Mouse (Mus musculus) left cerebral cortex, postnatal 14 days (tissue): ENCODE results near the gene Fam169b. TPM values are rescaled to one million over a fixed set of nuclear protein-coding genes. Genes with fewer than 3 reads are reported as not detected.
"Not testable (repeated sequence)": the region's sequence is repeated elsewhere in the genome, so short reads cannot be mapped to it uniquely, and the experiment has no call there.

Experiments used
- DNase-seq, 2 experiments: peaks; one replicate each; pipeline ENCODE4 v3.0.0; 2021 to 2022; ENCODE audit warnings: low spot score in 2 of 2, mixed read lengths in 1 of 2
- intact Hi-C: fragments of 180-260 bp; cut with DNase I; formaldehyde crosslinking; loops from one replicate; pipeline ENCODE4 v1.15.1; 2025
- total RNA-seq, 2 experiments: library from RNA; stranded (reverse); gene quantifications; 2 replicates each; pipeline ENCODE4 v1.2.3; 2021

Fam169b gene
- total RNA-seq, 2 experiments from 2014 or later = 0.42 to 1.1 TPM

DNA sequence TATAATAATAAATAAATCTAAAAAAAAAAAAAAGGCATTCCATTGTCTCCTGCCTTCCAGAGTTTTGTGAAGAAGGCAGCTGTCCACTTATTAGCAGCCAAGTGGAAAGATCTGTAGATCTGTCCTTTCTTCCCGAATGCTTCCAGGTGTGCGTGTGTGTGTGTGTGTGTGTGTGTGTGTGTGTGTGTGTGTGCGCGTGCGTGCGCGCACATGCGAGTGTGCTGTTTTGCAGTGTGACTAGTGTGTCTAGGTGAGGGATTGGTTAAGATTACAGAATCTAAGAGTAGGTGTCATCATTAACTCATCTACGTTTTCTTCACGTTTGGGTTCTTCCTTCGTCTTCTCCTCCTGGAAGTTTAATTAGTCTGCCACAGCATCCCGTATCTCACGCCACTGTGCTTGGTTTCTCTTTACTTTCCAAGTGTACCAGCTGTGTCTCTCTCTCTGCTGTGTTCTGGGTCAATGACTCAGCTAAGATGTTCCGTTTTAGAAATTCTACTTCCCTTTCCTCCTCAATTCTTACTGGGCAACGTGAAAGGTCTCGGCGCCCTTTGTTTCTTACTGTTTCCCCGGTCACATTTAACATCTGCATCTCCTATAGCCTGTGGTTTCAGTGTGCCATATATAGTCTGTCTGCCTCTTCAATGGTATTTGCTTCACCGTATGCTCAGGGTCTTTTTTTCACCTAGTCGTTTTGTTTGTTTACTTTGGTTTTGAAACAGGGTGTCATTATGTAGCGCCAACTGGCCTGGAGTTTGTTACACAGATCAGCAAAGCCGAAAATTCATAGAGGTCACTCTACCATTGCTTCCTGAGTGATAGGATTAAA, 8.9 kb downstream of the Fam169b start:
- no peak for DNase-seq
- intact Hi-C loops = no loop called here

DNA sequence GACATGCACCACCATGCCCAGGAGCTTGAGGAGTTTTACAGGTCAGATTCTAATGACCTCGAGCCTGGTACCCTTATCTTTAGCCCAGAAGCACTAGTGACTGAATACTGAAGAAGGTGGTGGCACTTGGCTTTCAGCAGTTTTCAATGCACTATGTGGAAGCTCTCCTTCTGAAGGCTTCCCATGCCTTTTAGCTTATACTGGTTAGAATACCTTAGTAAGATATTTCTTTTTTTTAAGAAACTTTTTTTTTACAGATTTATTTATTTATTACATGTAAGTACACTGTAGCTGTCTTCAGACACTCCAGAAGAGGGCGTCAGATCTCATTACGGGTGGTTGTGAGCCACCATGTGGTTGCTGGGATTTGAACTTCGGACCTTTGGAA, 9.5 kb downstream of the Fam169b start:
- intact Hi-C loops, DNase-seq: not testable (repeated sequence)

DNA sequence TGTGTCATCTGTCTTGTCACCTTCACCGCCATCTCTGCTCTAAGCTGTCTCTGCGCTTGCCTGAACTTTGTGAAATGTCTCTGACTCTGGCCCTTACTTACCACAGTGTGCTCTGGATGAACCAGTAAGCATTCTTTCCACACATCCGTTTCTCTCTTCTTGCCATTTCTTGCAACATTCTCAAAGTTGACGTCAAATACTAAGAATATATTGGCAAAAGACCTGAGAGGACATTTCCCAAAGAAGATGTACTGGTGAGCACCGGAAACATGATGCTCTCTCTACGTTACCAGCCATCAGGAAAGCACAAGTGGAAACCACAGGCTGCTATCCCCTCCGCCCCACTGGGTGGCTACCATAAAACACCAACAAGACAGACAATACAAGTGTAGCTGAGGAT, 10.1 kb downstream of the Fam169b start:
- intact Hi-C loops = no loop called here
- DNase-seq = no peak

DNA sequence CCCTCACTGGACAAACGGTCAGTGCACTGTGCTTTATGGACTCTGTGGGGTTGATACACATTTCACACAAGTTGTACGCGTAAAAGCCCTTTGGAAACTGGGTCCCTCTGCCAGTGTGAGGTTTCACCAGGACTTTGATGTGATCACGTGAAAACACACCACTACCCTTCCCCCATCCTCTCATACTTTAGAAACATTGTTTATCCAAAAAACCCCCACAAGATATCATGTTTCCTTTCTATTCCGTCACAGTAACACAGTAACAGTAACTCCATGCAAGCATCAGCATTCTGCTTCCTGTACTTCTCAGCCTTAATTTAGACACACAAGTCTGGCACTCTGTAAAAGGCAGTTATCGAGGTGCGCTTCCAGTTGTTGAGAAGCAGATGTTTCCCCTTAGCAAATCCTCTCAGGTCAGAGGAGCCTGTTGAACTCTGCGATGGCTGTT, 12.2 kb downstream of the Fam169b start:
- DNase-seq = no peak
- intact Hi-C loops = no loop called here

DNA sequence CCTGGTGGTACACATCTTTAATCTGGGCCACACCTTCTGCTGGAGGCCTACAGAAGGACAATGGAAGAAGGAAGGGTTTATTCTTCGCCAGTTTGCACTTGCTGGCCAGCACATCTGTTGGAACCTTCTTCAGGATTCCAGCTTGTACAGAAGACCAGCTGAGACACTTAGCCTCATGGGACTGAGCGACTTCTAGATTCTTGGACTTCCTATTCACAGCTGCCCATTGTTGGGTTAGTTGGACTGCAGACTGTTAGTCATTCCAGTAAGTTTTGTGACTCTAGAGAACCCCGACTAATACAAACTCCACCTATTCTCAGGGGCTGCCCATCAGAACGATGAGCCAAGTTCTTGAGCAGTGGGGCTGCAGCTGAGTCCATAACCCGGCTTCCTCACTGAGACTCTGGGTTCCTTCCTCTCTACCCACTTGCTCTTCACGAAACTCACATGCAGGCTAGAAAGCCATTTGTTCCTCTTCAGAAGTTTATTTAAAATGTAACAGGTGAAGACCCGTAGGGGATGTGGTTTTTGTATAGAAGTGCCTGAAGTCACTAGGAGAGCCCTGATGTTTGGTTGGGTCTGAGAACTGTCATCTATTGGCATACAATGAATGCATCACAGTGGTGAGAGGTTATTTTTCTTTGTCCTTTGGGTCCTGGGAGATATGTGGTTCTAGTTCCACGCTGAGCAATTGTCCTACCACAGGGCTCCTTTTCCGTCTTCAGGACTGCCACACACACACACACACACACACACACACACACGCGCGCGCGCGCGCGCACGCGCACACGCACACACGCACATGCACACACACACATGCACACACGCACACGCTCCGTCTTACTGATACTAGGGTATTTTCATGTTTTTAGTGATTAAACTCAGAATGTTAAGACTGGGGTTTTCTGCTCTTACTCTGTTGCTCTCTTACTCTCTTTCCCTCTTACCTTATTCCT, 13.2 kb downstream of the Fam169b start:
- intact Hi-C loops = no loop called here

DNA sequence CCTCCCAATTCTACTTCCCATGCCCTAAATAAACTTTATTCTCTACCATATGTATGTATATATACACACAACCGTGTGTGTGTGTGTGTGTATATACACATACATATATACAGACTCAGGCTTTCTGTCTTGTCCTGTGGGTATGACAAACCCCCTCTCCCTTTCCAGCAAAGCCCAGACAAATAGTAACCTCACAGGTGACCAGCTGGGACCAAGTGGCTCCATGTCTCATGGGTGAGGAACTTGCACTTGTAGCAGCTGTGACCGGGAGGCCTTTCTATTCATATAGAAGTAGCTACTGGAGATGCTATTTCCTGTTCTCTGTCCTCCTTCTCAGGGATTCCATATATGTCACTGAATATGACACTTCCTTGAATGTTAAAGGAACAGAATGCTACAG, 13.9 kb downstream of the Fam169b start:
- DNase-seq = no peak
- intact Hi-C loops = no loop called here

More for the DNA sequence above, 13.2 kb downstream of the Fam169b start:
- DNase-seq = no peak

DNA sequence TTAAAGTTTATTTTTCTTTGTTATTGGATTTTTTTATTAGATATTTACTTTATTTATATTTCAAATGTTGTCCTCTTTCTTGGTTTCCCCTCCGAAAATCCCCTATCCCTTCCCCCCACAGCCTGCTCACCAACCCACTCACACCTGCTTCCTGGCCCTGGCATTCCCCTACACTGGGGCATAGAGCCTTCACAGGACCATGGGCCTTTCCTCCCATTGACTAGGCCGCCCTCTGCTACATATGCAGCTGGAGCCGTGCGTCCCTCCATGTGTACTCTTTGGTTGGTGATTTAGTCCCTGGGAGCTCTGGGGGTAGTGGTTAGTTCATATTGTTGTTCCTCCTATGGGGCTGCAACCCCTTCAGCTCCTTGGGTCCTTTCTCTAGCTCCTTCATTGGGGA, 14.4 kb downstream of the Fam169b start:
- intact Hi-C loops, DNase-seq: not testable (repeated sequence)

DNA sequence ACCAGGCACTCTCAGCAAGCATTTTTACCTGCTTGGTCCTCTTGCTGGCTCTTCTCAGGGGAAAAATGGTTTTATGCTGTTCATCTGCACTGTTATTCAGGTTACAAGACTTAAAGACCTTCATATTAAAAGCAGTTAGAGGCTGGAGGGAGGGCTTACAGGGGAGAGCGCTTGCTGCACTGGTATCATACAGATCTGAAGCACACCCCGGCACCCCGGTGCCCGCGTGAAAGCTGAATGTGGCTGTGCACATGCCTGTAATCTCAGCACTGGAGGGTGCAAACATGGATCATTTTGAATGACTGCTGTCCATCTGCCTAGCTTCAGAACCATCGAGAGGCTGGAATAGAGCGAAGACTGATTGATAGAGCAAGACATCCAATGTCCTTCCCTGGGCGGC, 15.4 kb downstream of the Fam169b start:
- intact Hi-C loops = no loop called here
- DNase-seq = no peak

DNA sequence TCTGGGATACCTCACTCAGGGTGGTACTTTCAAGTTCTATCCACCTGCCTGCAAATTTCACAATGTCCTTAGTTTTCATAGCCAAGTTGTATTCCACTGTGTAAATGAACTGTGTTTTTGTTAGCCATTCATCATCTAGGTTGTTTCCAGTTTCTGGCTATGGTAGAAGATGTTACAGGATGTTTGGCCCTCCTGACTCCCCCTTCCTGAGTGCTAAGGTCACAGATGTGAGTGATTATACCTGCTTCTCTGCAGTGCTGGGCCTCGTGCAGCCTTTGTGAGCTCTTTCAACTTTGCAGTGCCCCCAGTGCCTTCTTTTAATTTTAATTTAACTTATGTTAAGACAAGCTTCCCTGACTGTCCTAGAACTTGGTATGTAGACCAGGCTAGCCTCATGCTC, 18.0 kb downstream of the Fam169b start:
- DNase-seq = no peak
- intact Hi-C loops = no loop called here

DNA sequence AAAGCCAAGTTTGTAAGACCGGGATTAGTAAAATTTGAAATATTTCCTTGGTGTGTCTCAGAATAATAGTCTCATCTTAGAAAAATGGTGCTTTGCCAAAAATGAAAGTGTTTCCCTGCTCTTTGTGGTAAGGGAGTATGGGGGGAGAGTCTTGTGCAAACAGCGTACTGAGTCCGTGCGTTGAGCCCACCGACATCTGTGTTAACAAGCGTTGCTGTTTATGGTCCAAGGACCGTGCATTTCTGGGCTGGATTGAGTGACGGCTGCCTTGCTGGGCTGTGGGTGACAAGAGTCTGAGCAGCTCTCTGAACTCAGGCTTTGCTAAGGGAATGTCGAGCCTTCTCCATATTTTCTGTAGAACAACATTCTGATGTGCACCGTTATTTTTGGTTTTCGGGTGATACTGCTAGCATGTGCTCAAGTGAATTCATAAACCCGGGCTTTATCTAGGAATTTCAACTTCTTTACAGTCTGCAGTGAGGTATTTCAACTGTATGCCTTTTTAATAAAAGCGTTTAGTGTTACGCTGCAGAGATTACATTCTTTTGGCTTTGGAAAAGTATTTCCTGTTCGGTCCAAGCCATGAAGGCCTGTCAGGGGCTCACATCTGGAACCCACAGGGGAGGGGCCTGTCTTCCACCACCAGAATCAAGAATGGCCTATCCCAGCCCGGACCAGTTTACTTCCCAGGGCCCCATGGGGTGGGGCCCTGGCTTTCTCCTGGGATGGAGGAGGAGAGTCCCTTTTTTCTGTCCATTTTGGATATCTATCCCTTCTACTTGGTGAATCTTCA, 20.6 kb downstream of the Fam169b start:
- DNase-seq = no peak
- intact Hi-C loops = no loop called here

DNA sequence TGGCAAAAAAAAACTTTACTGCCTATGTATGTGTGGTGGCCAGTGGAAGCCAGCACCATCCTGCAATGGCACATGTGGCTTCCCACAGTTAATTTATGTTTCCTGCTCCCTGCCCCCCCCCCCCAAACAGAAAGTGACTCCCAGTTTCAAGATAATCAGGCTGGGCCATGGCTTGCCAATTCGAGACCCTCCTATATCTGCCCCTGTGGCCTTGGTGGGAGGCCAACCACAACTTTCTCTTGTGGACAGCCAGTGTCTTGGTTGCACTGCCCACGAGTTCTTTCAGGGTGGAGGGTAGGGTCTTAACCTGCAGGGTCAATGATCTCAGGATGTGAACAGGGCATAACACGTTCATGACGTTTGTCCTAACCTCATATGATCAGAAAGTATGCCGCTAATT, 22.8 kb downstream of the Fam169b start:
- intact Hi-C loops = no loop called here
- DNase-seq = no peak

DNA sequence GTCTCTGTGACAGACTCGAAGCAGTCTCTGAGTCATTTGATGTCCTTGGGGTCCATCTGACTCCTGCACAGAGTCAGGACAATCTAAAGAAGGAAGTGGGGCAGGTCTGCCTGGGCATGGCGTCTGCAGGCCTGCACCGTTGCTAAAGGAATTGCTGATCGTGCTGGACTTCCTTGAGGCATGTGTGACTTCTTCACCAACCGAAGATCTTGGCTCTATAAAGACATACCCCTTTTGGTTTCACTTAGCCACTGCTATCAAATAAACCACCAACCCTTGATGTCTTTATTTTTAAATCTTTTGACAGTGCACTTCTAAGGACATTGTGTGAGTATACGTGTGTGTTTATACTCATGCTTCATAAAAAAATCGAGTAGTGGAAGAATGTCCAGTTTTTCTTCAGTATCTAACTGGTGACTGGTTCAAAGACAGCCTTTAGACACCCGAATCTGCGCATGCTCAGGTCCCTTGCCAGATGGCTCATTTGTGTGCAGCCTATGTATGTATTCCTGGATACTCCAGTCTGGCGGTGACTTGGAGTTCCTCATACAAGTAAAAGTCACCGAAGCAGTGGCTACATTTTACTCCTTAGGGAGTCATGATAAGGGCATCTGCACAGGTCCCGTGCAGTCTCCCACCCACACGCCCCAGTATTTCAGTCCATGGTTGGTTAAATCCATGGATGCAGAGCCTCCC, 24.9 kb downstream of the Fam169b start:
- peak; percentile 35 to 55 for DNase-seq
- intact Hi-C loops = no loop called here

DNA sequence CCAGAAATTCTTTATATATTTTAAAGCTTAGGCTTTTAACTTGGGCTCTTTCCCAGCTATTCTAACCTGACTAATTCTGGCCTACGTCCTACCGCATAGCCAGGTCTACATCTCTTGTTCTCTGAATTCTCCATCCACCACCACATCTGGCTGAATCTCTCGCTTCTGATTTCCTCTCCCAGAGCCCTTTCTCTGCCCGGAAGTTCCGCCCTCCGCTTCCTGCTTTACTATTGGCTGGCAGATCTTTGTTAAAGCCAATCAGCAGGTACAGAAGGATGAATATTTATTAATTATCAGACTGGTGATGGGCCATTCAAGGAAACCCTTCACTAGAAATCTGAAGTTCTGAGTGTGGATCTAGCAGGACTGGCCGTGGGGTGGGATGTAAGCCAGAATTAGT, 27.5 kb downstream of the Fam169b start:
- intact Hi-C loops = loop anchor here (5.0 to 10.0 kb wide), 4 partner anchors 136 to 509 kb away; partner anchors contain the start of gene Igf1r
- DNase-seq = no peak

DNA sequence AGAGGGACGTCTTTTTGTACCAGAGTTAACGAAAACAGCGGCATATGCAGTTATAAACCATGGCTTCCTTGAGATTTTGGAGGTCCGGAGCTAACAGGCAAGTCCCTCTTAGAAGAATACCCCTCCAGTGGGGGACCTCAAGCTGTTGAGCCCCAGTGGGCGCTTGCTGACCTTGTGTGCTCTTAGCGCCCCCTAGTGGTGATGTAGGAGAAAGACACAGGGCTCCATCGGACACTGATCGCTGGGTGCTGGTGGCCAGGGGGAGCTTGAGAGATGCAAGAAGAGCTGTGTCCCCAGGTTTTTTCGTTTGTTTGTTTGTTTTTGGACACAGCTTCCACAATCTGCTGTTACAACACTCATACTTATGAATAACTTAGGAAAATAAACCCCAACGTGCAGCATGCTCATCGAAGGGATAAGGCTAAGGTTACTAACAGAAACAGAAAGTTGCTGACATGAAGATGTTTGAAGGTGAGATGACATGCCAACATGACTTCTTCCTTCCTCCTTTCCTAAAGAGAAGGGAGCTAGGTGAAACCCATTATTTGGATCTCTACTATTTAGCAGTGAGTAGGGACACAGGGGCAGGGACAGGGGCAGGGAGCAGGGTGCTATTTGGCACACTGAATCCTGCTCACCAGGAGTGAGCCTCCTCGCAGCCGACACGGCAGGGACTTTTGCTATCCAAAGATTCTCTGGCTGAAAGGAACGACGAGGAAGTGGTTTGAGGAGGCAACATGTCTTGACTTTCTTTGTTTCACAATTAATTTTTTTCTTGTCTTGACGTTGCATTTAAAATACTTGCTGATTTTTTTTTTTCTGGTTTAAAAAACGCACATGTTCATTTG, 29.2 kb downstream of the Fam169b start:
- DNase-seq = peak; percentile 52 to 75
- intact Hi-C loops = loop anchor here (5.0 to 10.0 kb wide), 4 partner anchors 138 to 511 kb away; partner anchors contain the start of gene Igf1r

DNA sequence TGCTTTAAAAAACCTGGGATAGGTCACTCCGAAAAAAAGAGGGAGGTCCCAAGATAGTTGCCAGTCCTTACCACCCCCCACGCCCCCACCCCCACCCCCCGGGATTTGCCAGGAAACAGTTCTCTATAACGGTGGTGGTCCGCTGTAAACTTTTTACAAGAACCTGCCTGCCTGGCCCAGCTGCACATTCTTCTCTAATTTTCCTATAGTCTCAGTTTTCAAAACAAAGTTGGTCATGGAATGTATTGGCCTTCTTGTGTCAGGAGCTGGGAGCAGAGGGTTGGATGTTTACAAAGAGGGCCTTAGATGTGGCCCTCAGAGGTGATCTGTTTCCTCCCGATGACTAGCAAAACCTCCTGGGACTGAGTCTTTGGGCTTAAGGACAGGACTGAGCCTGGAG, 30.0 kb downstream of the Fam169b start:
- intact Hi-C loops = loop anchor here (5.0 to 10.0 kb wide), 4 partner anchors 139 to 511 kb away; partner anchors contain the start of gene Igf1r
- DNase-seq = no peak

DNA sequence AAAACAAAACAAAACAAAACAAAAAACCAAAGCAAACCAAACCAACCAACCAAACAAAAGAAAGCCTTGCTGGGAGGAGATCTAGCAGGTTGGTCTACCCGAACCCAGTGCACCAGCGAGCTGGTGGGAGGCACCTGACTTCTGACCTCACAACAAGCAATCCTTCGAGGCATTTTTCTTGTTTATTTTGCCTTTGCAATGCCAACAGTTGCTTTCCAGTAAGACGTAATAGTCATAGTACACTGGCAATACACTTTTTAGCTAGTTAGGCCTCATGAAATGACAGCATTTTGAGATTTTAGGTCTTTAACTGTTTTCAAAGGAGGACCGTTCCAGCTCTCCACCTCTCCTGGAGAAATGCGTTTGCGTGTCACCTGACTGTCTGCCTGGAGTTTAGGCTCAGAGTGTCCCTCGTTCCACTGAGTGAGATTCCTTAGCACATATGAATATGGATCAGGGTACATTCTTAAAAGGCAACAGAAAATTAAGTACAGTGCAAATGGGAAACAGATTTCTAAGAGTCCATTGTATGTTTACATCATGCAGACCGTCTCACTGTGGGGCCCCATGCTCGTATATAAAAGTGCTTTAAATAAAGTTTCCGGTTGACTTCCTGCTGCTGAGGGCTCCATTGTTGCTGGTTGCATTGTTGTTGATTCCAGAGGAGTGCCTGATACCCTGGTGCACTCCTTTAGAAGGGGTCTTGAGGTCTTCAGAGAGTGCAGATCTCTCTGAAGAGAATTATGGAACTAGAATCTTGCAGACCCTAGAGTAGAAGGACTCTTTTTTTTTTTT, 32.3 kb downstream of the Fam169b start:
- intact Hi-C loops = loop anchor here (10.0 kb wide), 1 partner anchor 141 kb away; no protein-coding TSS in a partner anchor
- DNase-seq = no peak

DNA sequence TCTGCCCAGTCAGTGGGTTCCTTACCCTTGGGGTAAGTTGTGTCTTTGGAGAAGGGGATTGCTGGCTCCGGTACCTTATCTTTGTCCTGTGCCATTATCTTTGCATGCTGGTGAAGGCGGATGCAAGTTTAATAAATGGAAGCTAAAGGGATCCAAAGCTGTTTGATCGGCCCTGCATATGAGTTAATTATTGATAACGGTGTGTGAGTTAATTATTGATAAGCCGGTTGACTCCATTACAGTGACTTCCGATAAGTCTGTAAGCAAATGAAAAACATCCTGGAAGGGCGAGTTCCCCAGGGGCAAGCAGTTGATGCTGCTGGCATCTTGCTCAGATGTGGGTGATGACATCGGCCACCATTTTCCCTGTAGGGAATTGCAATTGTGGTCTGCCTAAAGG, 33.1 kb downstream of the Fam169b start:
- intact Hi-C loops = loop anchor here (10.0 kb wide), 1 partner anchor 142 kb away; no protein-coding TSS in a partner anchor
- DNase-seq = no peak
